In genomic region chr3:132928186-132928585, GRCm38 (mm10) we compare ENCODE assay signal across 28 mouse cellular contexts. TPM values are rescaled to one million over a fixed set of nuclear protein-coding genes. Genes with fewer than 3 reads are reported as not detected.
DNase-seq lines count a peak whose midpoint lies in the region; ATAC-seq lines count a peak whose summit lies in the region.
"Had no signal": no experiment of that assay in that cellular context is flagged by ENCODE, and none has a peak within 500 bp of the region (broad histone marks: within the 10 kb centered on the region; RNA-seq: fewer than 3 reads in every experiment).

No protein-coding gene starts in this region.

- no peaks in the 10 kb centered on the region; the same call in 1 of the 2 replicates for H3K4me1 ChIP-seq in embryonic facial prominence, embryonic 14.5 days (ENCODE audit: control insufficient read depth, insufficient read depth, low read length)
- no peaks in the 10 kb centered on the region for H3K4me1 ChIP-seq in embryonic facial prominence, embryonic 10.5 days
- peaks cover 10% of the 10 kb centered on the region; the same call in 1 of the 2 replicates for H3K4me1 ChIP-seq in limb, embryonic 15.5 days
- peaks cover 4% of the 10 kb centered on the region; the same call in 1 of the 2 replicates for H3K4me1 ChIP-seq in limb, embryonic 10.5 days
- H3K4me1 ChIP-seq: embryonic facial prominence, embryonic 13.5 days; forebrain, embryonic 10.5 days; forebrain, embryonic 12.5 days had no signal

- no peak overlapping the region for H3K9ac ChIP-seq in embryonic facial prominence, embryonic 14.5 days (ENCODE audit: low read depth, low read length)
- H3K9ac ChIP-seq in limb, embryonic 15.5 days = no peak overlapping the region
- H3K9ac ChIP-seq: embryonic facial prominence, embryonic 13.5 days; forebrain, embryonic 12.5 days had no signal

- no peaks in the 10 kb centered on the region for H3K9me3 ChIP-seq in embryonic facial prominence, embryonic 14.5 days (ENCODE audit: control insufficient read depth, low read length)
- H3K9me3 ChIP-seq in embryonic facial prominence, embryonic 10.5 days = no peaks in the 10 kb centered on the region
- no peaks in the 10 kb centered on the region for H3K9me3 ChIP-seq in limb, embryonic 15.5 days
- no peaks in the 10 kb centered on the region for H3K9me3 ChIP-seq in limb, embryonic 10.5 days (replicated peaks)
- H3K9me3 ChIP-seq: embryonic facial prominence, embryonic 13.5 days; forebrain, embryonic 10.5 days; forebrain, embryonic 12.5 days; G1E had no signal

- H3K4me2 ChIP-seq in embryonic facial prominence, embryonic 14.5 days (ENCODE audit: low read depth, low read length) = no peak overlapping the region
- 0 out of 2 replicates have a peak overlapping the region, but pooled peaks have one; percentile 7 for H3K4me2 ChIP-seq in limb, embryonic 15.5 days
- H3K4me2 ChIP-seq: embryonic facial prominence, embryonic 13.5 days; forebrain, embryonic 12.5 days had no signal

- no peaks in the 10 kb centered on the region for H3K27me3 ChIP-seq in embryonic facial prominence, embryonic 14.5 days (replicated peaks; ENCODE audit: control insufficient read depth, insufficient read depth, low read length)
- H3K27me3 ChIP-seq in embryonic facial prominence, embryonic 10.5 days (replicated peaks; ENCODE audit: low read depth, poor library complexity, severe bottlenecking) = no peaks in the 10 kb centered on the region
- H3K27me3 ChIP-seq in limb, embryonic 15.5 days = no peaks in the 10 kb centered on the region
- no peaks in the 10 kb centered on the region for H3K27me3 ChIP-seq in limb, embryonic 10.5 days (ENCODE audit: low read depth, poor library complexity, severe bottlenecking)
- H3K27me3 ChIP-seq: CH12.LX; embryonic facial prominence, embryonic 13.5 days; forebrain, embryonic 12.5 days; Patski had no signal

- intact Hi-C loops in gastrocnemius, postnatal 36 days (cut with DNase I) = no loop called here

- no peaks in the 10 kb centered on the region for H3K36me3 ChIP-seq in embryonic facial prominence, embryonic 14.5 days (ENCODE audit: control insufficient read depth, insufficient read depth, low read length)
- no peaks in the 10 kb centered on the region for H3K36me3 ChIP-seq in embryonic facial prominence, embryonic 10.5 days (replicated peaks)
- H3K36me3 ChIP-seq in limb, embryonic 15.5 days = no peaks in the 10 kb centered on the region
- H3K36me3 ChIP-seq in limb, embryonic 10.5 days = no peaks in the 10 kb centered on the region
- H3K36me3 ChIP-seq: embryonic facial prominence, embryonic 13.5 days; forebrain, embryonic 10.5 days; forebrain, embryonic 12.5 days; G1E had no signal

- no peak for DNase-seq in embryonic facial prominence, embryonic 14.5 days (ENCODE audit: low spot score)
- no peak for DNase-seq in embryonic facial prominence, embryonic 10.5 days (ENCODE audit: low spot score)
- no peak for DNase-seq in limb, embryonic 10.5 days (ENCODE audit: low spot score)
- peak; percentile 37 to 49 for DNase-seq in right cerebral cortex, postnatal 10 days (ENCODE audit: low spot score in 2 of 2)
- DNase-seq in right cerebral cortex, postnatal 25 days = no peak
- peak; percentile 43 for DNase-seq in telencephalon, adult 2 months (ENCODE audit: low read depth, low spot score)
- no peak for DNase-seq in gastrocnemius, postnatal 36 days
- DNase-seq: adrenal gland, adult 8-10 months; adrenal gland, postnatal 14 days; adrenal gland, postnatal 36 days; B cell, adult 2 months; cerebellum, adult 11-12 months; cerebellum, adult 2 months; cerebellum, adult 9-10 months; cerebellum, postnatal 10 days; cerebellum, postnatal 25 days had no signal

- no peak for ATAC-seq in embryonic facial prominence, embryonic 14.5 days (ENCODE audit: low read depth)
- ATAC-seq in limb, embryonic 15.5 days (ENCODE audit: insufficient number of reproducible peaks, low FRiP score, low TSS enrichment, low read depth) = no peak
- ATAC-seq: activated CD4-positive, CD25-positive, alpha-beta regulatory T cell, adult 4 months; CD4-positive, CD25-positive, alpha-beta regulatory T cell, adult 4 months; forebrain, embryonic 14.5 days; forebrain, embryonic 16.5 days; Patski had no signal

- no peak overlapping the region for H3K4me3 ChIP-seq in embryonic facial prominence, embryonic 14.5 days (ENCODE audit: low read depth, low read length)
- no peak overlapping the region for H3K4me3 ChIP-seq in embryonic facial prominence, embryonic 10.5 days
- no peak overlapping the region for H3K4me3 ChIP-seq in limb, embryonic 15.5 days
- H3K4me3 ChIP-seq in limb, embryonic 10.5 days = no peak overlapping the region
- H3K4me3 ChIP-seq: embryonic facial prominence, embryonic 13.5 days; erythroblast, embryonic 14.5 days; forebrain, embryonic 10.5 days; forebrain, embryonic 12.5 days had no signal

- 88% methylated on average over 9 of the region's 9 CpGs for WGBS in embryonic facial prominence, embryonic 14.5 days
- WGBS in embryonic facial prominence, embryonic 10.5 days = 88% methylated on average over 9 of the region's 9 CpGs
- 79% methylated on average over 9 of the region's 9 CpGs for WGBS in limb, embryonic 15.5 days
- 84% methylated on average over 9 of the region's 9 CpGs for WGBS in limb, embryonic 10.5 days

- H3K27ac ChIP-seq in embryonic facial prominence, embryonic 14.5 days (replicated peaks; ENCODE audit: low read depth, low read length) = peak overlapping the region; percentile 52
- H3K27ac ChIP-seq in embryonic facial prominence, embryonic 10.5 days (replicated peaks) = no peak overlapping the region
- H3K27ac ChIP-seq in limb, embryonic 15.5 days = no peak overlapping the region
- no peak overlapping the region for H3K27ac ChIP-seq in limb, embryonic 10.5 days
- H3K27ac ChIP-seq: embryonic facial prominence, embryonic 13.5 days; forebrain, embryonic 10.5 days; forebrain, embryonic 12.5 days had no signal

RNA-seq across cellular contexts. Expression of gene Npnt, which starts 21.9 kb away (rescaled TPM):
- 76.6 and 90.3 TPM in 2 replicates for polyA plus RNA-seq in embryonic facial prominence, embryonic 14.5 days (2014; fragmentation: Nextera tagmentation; extraction: Ambion mirVana)
- 26.0 and 26.2 TPM in 2 replicates for polyA plus RNA-seq in embryonic facial prominence, embryonic 10.5 days (2016; fragmentation: Nextera tagmentation; extraction: Ambion mirVana)
- polyA plus RNA-seq in limb, embryonic 15.5 days (2015; fragmentation: Nextera tagmentation; extraction: Ambion mirVana) = 41.6 and 49.5 TPM in 2 replicates
- 11.3 and 14.5 TPM in 2 replicates for polyA plus RNA-seq in limb, embryonic 10.5 days (2016; fragmentation: Nextera tagmentation; extraction: Ambion mirVana)
- 1 to 10 TPM; 3.6 to 6.4 TPM for total RNA-seq in gastrocnemius, postnatal 36 days (2021)
- polyA plus RNA-seq: erythroblast, embryonic 14.5 days; G1E had no signal

Comparison
In these comparisons a context has a peak if more than half of its experiments do, and no peak if none do; other contexts are left out.
1. DNase-seq: peak in right cerebral cortex, postnatal 10 days (2 of 2) and telencephalon, adult 2 months (single experiment); none in embryonic facial prominence, embryonic 14.5 days (single experiment), embryonic facial prominence, embryonic 10.5 days (single experiment), limb, embryonic 10.5 days (single experiment), right cerebral cortex, postnatal 25 days (single experiment) and gastrocnemius, postnatal 36 days (0 of 2).